Mouse (Mus musculus): Measurements from ENCODE around the gene Slc35f3. TPM values are rescaled to one million over a fixed set of nuclear protein-coding genes. Genes with fewer than 3 reads are reported as not detected.

Slc35f3 gene
- polyA plus RNA-seq, 1 experiment from 2014 or later, result 0.11 TPM

GRCm38 (mm10) chr8:126438937-126439336 lies 140.6 kb downstream of the Slc35f3 start:
- no peak for DNase-seq (ENCODE audit: low spot score)
- Histone ChIP-seq H3K4me1 (no peaks in the 10 kb centered on the region), H3K27me3 (ENCODE audit: insufficient read depth, poor library complexity, severe bottlenecking) (no peaks in the 10 kb centered on the region), H3K4me3 (no peak overlapping the region), H3K9me3 (no peaks in the 10 kb centered on the region), H3K27ac (no peak overlapping the region), H3K36me3 (peaks cover 57% of the 10 kb centered on the region)
- WGBS, result 60% methylated on average over 2 of the region's 2 CpGs

Other genes starting within 250 kb of the Slc35f3 start
- gene Coa6, start 124.0 kb downstream of the Slc35f3 start, polyA plus RNA-seq (2016; fragmentation: Nextera tagmentation; extraction: Ambion mirVana), result 47.0 and 52.5 TPM in 2 replicates
- 1.9 and 2.7 TPM in 2 replicates for gene Tarbp1, start 176.5 kb downstream of the Slc35f3 start, polyA plus RNA-seq (2016; fragmentation: Nextera tagmentation; extraction: Ambion mirVana)